Mouse (Mus musculus): ENCODE results near the gene Wdhd1.

The Wdhd1 gene

DNA sequence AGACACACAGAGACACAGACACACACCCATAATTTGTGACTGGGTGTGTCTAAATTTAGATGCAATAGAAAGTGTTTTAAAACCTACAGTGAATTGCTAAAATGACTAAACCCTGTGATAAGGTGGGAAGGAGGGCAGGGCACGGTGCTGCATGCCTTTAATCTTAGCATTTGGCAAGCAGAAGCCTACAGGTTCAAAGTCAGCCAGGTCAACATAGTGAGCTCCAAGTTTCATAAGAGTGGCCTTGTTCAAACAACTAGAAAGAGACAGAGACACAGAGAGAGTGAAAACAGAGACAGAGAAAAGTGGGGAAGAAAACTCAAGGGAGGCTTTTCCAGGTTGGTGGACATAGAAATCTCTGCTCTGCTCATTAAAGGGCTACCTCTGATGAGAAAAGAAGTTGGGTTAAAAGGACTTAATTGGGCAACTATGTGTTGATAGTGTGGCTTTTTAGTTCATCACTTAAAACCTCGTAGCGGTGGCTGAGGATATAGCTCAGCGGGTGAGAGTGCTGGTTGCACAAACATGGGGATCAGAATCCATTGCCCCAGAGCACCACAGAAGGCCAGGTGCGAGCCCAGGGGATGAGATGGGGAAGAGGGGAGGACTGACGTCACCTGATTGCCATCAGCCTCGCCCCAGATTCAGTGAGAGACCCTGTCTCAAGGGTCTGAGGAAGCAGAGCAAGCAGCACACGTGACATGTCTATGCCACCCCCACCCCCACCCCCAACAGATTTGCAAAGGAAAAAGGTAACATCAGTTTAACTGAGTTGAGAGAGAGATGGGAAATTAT lies 56.2 kb downstream of the Wdhd1 start:
- DNase-seq (ENCODE audit: low read depth) = no peak

DNA sequence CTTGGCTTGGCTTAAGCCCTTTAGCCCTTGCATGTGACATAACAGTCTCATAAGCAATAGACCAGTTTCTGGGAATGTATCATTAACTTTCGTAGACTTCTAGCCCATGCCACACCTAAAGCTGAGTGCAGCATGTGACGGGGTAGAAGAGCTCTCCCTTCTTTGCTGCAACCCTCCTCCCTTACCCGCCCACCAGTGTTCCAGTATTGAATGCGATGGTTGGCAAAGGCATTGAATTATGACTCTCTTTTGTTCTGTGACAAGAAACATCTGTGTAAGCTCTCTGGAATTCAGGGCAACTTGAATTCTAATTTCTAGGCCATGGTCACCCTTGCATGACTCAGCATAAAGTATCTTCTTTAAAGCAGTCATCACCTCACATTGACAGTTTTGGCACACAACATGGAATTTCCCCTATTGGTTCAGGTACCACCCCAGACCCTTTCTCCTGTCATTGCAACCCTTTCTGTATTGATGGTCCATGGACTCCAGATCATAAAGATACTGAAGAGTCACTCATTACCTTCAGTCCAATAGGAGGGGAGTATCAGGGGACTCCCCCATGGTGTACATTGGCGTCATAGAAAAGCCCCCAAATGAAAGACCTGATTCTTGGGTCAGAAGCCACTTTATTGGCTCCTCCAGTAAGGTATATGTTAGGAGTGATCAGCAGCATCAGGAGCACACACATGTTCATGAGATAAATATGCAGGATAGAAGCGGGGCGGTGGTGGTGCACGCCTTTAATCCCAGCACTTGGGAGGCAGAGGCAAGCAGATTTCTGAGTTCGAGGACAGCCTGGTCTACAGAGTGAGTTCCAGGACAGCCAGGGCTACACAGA lies 57.7 kb downstream of the Wdhd1 start:
- DNase-seq (ENCODE audit: low read depth) = peak; percentile 14

DNA sequence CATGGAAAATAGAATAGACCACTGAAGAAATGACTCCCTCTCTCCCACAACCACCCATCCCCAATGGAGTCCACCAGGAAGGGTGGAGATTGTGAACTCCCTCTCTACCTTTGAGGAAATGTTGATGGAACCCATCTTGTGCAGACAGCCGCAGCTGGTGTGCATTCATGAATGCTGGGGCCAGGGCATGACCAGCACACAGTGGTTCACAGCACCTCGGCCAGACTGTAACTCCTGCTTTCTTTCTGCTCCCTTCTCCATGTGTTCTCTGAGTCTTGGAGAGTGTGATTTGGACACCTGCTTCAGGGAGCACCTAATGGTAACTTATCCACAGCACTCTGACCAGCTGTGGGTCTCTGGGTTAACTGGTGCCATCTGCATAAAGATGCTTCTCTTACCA lies 60.1 kb downstream of the Wdhd1 start:
- no peak for DNase-seq (ENCODE audit: low read depth)

DNA sequence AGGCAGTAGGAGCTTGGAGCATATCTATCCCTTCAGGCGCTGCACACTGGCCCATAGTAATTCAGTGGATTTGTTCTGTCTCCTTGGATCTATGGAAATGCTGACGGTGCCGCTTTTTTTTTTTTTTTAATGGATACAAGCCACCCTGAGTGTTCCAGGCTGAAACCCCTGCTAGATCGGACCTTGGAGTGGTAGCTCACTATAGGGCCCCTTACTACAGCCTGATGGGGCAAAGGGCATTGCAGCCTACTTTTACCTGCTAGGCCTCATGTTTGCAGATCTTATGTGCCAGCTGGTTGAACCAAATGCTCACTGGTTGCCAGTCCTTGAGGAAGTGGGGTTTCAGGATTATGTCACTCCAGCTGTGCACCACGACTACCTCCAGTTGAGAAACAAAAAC lies 62.3 kb downstream of the Wdhd1 start:
- no peak for DNase-seq (ENCODE audit: low read depth)

DNA sequence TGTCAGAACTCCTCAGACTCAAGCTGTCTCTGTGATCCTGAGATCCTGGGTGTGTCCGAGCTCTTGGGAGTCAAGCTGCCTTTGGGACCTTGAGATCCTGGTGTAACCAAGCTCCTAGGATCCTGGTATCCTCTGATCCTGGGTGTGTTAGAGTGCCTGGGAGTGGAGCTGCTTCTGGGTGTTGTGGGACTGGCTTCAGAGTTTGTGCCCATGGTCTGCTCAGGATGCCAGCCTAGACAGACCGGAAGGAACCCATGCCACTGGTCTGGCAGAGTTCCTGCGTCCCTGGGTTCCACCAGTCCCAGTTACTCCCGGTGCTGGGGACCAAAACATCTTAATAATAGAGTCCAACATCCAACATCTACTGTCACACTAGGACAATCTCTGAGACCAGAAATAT lies 63.4 kb downstream of the Wdhd1 start:
- DNase-seq (ENCODE audit: low read depth) = no peak

DNA sequence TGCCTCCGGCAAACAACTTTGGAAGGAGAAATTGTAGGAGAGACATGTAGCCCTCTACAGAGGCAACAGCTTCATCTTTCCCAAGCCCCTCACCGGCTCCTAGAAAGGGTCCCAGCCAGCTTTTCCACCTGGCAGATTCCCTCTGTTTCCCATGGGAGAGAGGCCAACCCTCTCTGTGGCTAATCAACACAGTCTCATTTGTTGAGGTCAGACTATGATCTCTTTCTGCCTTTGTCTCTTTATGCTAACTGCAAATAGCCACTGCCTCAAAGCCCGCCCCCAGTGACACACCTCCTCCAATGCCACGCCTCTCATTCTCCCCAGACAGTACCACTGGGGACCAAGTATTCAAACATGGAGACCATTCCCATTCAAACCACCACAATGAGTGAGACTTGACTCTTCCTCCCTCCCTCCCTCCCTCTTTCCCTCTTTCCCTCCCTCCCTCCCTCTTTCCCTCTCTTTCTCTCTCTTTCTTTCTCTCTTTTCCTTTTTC lies 66.9 kb downstream of the Wdhd1 start:
- DNase-seq (ENCODE audit: low read depth) = no peak

DNA sequence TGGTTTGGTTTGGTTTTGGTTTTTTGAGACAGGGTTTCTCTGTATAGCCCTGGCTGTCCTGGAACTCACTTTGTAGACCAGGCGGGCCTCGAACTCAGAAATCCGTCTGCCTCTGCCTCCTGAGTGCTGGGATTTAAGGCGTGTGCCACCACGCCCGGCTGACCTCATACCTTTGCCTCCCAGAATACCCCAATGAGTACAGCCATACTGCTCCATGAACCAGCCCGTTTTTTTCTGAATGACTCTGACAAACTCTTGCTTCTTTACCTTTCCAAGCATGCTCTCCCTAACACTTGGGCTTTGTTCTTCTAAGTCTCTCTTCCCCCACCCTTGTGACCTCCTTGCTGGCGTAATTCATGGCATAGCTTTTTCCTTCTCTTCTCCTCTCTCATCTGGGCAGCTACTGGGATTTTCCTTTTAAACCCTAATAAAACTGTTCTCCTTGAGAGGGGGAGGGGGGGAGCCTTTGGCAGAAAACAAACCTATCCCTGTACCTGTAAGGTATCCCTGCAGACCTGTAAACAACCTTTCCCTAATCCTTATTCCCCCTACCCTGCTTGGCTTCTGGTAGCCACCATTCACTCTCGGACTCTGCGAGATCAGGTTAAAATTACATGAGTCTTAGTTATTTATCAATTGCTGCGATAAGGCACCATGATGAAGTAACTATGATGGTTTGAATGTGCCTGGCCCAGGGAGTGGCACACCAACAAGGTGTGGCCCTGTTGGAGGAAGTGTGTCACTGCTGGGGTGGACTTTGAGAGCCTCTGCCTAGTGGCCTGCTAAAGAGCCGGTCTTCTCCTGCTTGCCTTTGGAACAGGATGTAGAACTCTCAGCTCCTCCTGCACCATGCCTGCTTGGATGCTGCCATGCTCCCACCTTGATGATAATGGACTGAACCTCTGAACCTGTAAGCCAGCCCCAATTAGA lies 67.8 kb downstream of the Wdhd1 start:
- no peak for DNase-seq (ENCODE audit: low read depth)

DNA sequence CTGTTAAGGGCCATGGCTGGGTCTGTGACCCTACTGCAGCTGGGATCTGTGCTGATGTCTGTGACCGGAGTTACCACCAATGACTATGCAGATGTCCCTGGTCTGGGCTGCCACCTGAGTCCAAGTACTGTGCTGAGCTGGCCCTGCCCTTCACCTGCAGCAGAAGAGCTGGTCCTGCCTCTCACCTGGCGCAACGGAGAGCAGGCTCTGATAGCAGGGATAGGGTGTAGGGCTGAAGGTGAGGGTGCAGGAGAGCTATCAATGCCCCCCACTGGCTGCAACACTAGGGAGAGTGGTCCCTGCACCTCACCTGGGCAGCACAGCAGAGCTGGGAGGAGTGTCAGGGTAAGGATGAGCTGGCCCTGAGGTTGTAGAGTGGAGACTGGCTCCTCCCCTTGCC lies 70.1 kb downstream of the Wdhd1 start:
- DNase-seq (ENCODE audit: low read depth) = no peak

DNA sequence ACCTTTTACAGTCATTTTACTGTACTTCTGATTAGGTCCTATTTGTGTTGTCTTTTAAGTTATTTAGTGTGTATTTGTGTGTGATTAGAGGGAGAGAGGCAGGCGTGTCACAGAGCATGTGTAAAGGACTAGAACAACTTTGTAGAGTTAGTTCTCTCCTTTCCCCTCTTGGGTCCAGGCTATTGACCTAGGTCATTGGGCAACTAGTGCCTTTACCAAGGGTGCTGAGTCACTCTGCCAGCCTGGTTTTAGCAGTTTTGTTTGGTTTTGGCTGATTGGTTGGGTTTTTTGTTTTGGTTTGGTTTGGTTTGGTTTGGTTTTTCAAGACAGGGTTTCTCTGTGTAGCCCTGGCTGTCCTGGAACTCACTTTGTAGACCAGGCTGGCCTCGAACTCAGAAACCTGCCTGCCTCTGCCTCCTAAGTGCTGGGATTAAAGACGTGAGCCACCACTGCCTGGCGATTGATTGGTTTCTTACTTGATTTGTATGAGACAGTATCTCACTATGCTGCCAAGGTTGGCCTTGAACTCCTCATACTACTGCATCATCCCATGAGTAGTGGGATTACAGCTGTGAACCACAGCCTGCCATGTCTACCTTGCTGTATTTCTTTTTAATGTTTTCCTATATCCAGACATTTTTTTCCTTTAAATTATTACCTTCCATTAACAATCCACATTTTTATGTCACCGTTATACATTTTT lies 71.2 kb downstream of the Wdhd1 start:
- no peak for DNase-seq (ENCODE audit: low read depth)

DNA sequence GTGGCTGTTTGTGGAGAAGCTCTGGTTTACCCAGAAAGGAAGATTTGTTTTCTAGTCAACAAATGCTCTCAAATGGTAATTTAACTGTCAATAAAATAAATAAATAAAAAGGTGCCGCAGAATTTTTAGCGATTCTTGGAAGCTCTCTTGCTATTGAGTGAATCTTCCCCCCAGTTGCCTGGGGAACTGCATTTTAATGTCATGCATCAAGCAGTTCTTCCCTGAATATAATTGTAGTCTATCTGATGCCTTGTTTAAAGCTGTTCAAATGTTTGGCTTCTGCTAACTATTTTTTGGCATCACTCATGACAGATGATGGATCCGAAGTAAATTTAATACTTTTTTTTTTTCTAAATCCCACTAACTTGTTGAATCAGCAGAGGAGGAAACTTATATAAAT lies 79.3 kb downstream of the Wdhd1 start:
- DNase-seq (ENCODE audit: low read depth) = no peak

DNA sequence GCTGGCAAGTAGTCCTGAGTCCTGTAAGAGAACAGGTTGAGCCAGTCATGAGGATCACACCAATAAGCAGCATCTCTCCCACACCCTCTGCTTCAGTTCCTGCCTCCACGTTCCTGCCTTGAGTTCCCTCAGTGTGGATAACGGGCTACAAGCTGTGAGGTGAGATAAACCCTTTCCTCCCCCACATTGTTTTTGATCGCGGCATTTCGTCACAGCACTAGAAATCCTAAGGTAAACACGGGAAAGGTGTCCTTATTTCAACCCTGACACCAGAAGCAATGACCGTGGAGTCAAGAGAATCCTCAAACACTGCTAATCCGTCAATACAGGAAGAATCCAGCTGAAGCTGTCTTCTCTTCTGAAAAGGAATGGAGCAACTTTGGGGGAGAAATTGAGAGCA lies 79.9 kb downstream of the Wdhd1 start:
- no peak for DNase-seq (ENCODE audit: low read depth)

DNA sequence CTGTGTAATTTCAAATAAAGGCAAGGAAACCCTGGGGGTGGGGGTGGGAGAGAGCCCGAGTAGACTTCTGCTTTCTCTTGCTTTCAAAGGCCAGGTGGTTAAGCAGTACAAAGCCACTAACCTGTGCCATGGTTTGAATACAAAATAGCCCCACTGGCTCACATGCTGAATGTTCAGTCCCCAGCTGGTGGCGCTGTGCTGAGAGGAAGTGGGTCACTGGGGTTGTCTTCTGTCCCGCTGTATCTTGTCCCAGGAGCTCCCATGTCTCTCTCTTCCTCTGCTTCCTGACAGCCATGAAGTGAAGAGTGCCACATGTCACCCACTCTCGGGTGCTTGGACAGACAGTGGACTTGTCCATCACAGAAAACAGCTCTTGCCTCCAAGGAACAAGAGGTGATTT lies 82.6 kb downstream of the Wdhd1 start:
- no peak for DNase-seq (ENCODE audit: low read depth)

DNA sequence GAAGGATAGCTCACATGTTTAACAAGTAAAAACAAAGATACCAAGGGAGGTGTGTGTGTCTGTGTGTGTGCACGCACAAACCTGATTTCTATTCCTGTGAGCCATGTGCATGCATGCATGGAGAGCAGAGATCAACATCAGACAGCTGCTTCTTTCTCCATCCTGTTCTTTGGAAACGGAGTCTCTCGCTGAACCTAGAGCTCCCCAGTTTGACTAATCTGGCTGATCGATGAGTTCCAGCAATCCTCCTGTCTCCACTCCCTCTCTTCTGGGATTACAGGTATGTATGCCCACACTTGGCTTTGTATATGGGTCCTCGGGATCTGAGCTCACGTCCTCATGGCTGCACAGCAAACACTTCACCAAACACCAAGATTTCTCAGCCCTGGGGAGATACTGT lies 83.2 kb downstream of the Wdhd1 start:
- DNase-seq (ENCODE audit: low read depth) = no peak

DNA sequence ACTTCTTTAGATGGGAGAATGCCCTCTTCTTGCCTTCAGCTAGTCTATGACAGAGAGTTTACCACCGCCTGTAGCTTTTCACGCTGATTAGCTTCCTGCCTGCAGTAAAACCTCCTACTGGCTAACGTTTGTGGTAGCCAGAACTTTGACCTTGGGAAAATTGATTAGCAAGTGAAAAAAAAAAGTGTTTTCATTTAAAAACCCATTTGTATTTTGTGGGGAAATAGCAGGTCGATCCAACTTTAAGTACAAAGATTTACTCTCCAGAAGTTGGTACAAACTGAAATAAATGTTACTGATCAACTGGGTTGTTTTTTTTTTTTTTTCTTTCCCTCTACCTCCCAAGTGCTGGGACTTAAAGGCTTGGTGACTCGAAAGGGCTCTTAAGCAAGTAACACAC lies 84.8 kb downstream of the Wdhd1 start:
- no peak for DNase-seq (ENCODE audit: low read depth)

All from fibroblast of lung, adult 2 months (primary cell).